Mouse (Mus musculus) spleen, adult 2 months (tissue): ENCODE data around the gene Asl.

Source experiments
- CTCF ChIP-seq: fragments of 200-500 bp; IDR thresholded peaks from 2 replicates; pipeline ENCODE4 v1.5.1; 2011; ENCODE audit warnings: mild to moderate bottlenecking, inconsistent platforms; ENCODE audit not compliant: insufficient read depth, insufficient read length, insufficient replicate concordance; ENCODE audit errors: extremely low read depth
- POLR2A ChIP-seq: fragments of 200-500 bp; IDR thresholded peaks from 2 replicates; pipeline ENCODE4 v1.6.1; 2011; ENCODE audit warnings: low read depth, low read length, inconsistent platforms

DNA sequence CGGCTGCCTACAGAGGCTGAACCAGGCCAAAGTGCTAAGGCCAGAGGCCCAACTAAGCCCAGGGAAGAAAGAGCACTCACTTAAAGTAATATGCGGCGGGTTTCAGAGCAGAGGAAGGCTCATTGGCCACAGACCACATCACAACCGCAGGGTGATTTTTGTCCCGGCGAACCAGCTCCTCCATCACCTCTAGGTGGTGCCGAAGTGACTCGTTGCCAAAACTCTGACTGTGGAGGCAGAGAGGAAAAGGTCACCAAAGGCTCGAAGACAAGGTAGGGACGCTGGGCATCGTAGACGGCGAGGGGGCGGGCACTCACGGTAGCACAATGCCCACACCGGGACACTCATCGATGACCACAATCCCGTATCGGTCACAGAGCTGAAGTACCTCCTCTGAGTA, 31.3 kb downstream of the Asl start:
- TF ChIP-seq POLR2A (no peak), CTCF (no peak)
